In the genomic region with DNA sequence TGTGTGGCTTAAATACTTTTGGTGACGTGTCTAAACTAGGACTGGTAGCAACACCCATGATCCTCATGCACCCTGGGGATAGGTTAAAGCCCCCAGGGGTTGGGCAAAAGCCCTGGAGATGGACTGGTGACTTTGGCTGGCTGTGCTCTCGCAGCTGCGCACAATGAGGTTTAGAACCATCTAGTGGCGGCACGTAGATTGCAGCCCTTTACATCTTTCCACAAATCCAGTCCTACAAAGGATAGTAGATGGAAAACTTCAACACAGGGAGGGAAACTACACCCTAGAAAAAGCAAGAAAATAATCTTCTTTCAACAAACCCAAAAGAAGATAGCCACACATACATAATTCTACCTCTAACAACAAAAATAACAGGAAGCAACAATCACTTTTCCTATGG, we compare ENCODE assay signal across 8 mouse cellular contexts. TPM values are rescaled to one million over a fixed set of nuclear protein-coding genes. Genes with fewer than 3 reads are reported as not detected.
DNase-seq lines count a peak whose midpoint lies in the region; ATAC-seq and TF ChIP-seq lines count a peak whose summit lies in the region.
"Not testable (repeated sequence)": the region's sequence is repeated elsewhere in the genome, so short reads cannot be mapped to it uniquely, and the experiment has no call there.

No protein-coding gene starts in this region.

- H3K9ac ChIP-seq in ES-Bruce4 (ENCODE audit: low read depth, poor library complexity, severe bottlenecking); liver, embryonic 14.5 days (replicated peaks); midbrain, embryonic 14.5 days (replicated peaks; ENCODE audit: low read length); stomach, postnatal 0 days (ENCODE audit: low read length): not testable (repeated sequence)

- not testable (repeated sequence) for H3K9me3 ChIP-seq in ES-Bruce4 (replicated peaks; ENCODE audit: control insufficient read depth, insufficient read depth, low read length, poor library complexity, severe bottlenecking); liver, embryonic 14.5 days (ENCODE audit: control insufficient read depth, low read length); midbrain, embryonic 14.5 days (ENCODE audit: control insufficient read depth, low read length); stomach, postnatal 0 days (ENCODE audit: control insufficient read depth, low read length)

- not testable (repeated sequence) for H3K27ac ChIP-seq in ES-Bruce4 (ENCODE audit: insufficient read depth, low read length); liver, embryonic 14.5 days; midbrain, embryonic 14.5 days (replicated peaks; ENCODE audit: low read depth, low read length); stomach, postnatal 0 days (replicated peaks)

- DNase-seq in adipocyte (ENCODE audit: low spot score): peak; percentile 18
- peak; percentile 56 for DNase-seq in embryo, embryonic 10 days (ENCODE audit: low spot score)
- peak; percentile 9 for DNase-seq in kidney, adult 11 months
- not testable (repeated sequence) for DNase-seq in liver, embryonic 14.5 days (ENCODE audit: low read depth in 3 of 3, low spot score in 3 of 3); stomach, postnatal 0 days (ENCODE audit: low spot score)
- peak; percentile 38 for DNase-seq in midbrain, embryonic 14.5 days

- not testable (repeated sequence) for H3K36me3 ChIP-seq in ES-Bruce4 (ENCODE audit: control insufficient read depth, insufficient read depth, low read length, poor library complexity, severe bottlenecking); liver, embryonic 14.5 days (replicated peaks; ENCODE audit: control insufficient read depth, insufficient read depth, low read depth); midbrain, embryonic 14.5 days (ENCODE audit: control insufficient read depth, insufficient read depth, low read length); stomach, postnatal 0 days (ENCODE audit: control insufficient read depth, insufficient read depth, low read length)

- H3K4me2 ChIP-seq in liver, embryonic 14.5 days (ENCODE audit: low read depth); midbrain, embryonic 14.5 days (ENCODE audit: low read length); stomach, postnatal 0 days (replicated peaks; ENCODE audit: low read depth): not testable (repeated sequence)

- H3K27me3 ChIP-seq in ES-Bruce4 (ENCODE audit: control insufficient read depth, insufficient read depth, low read length, poor library complexity, severe bottlenecking); liver, embryonic 14.5 days (ENCODE audit: control insufficient read depth, insufficient read depth, low read length); midbrain, embryonic 14.5 days (ENCODE audit: control insufficient read depth, insufficient read depth, low read length); stomach, postnatal 0 days (ENCODE audit: control insufficient read depth, insufficient read depth, low read length): not testable (repeated sequence)

- not testable (repeated sequence) for H3K4me3 ChIP-seq in ES-Bruce4 (ENCODE audit: low read depth, low read length); liver, embryonic 14.5 days (ENCODE audit: insufficient read depth in 1 of 2, low read depth in 2 of 2, low read length in 2 of 2); midbrain, embryonic 14.5 days (replicated peaks; ENCODE audit: low read depth, low read length); stomach, postnatal 0 days (ENCODE audit: low read depth, low read length)

- not testable (repeated sequence) for TF ChIP-seq EP300 in ES-Bruce4 (IDR thresholded peaks at IDR 0.05; ENCODE audit: insufficient read depth, low read depth, low read length); liver, embryonic 14.5 days (IDR thresholded peaks at IDR 0.05; ENCODE audit: low read depth); stomach, postnatal 0 days (optimal IDR thresholded peaks at IDR 0.05)

- peak; percentile 70; the same call in 1 of the 2 replicates for ATAC-seq in frontal cortex, adult (ENCODE audit: low TSS enrichment)
- ATAC-seq in liver, embryonic 14.5 days (ENCODE audit: insufficient read depth); midbrain, embryonic 14.5 days (ENCODE audit: low FRiP score, low TSS enrichment); stomach, postnatal 0 days (ENCODE audit: low FRiP score, low TSS enrichment): not testable (repeated sequence)

- H3K4me1 ChIP-seq in ES-Bruce4 (ENCODE audit: control insufficient read depth, insufficient read depth, low read length); liver, embryonic 14.5 days (replicated peaks; ENCODE audit: control insufficient read depth in 2 of 2, insufficient read depth in 2 of 2, low read length in 1 of 2); midbrain, embryonic 14.5 days (ENCODE audit: control insufficient read depth, insufficient read depth, low read length); stomach, postnatal 0 days (replicated peaks; ENCODE audit: control insufficient read depth, insufficient read depth): not testable (repeated sequence)

- peak; percentile 3 for TF ChIP-seq CTCF in ES-Bruce4 (IDR thresholded peaks at IDR 0.05; ENCODE audit: low read depth, low read length)
- peak; percentile 35; the same call in 1 of the 2 replicates for TF ChIP-seq CTCF in liver, embryonic 14.5 days (IDR thresholded peaks at IDR 0.05; ENCODE audit: low read depth)
- peak; percentile 62 for TF ChIP-seq CTCF in stomach, postnatal 0 days (IDR thresholded peaks at IDR 0.05; ENCODE audit: low read depth)

- TF ChIP-seq POLR2A in ES-Bruce4 (IDR thresholded peaks at IDR 0.05; ENCODE audit: insufficient read depth, low read length): not testable (repeated sequence)

- WGBS in liver, embryonic 14.5 days (ENCODE audit: insufficient replicate concordance): 21% methylated on average over 4 of the region's 5 CpGs
- 11% methylated on average over 4 of the region's 5 CpGs for WGBS in midbrain, embryonic 14.5 days
- WGBS in stomach, postnatal 0 days: 17% methylated on average over 4 of the region's 5 CpGs

RNA-seq across cellular contexts. Expression of gene Hddc2, which starts 57.0 kb away (rescaled TPM):
- polyA plus RNA-seq in ES-Bruce4 (2011; ENCODE audit: insufficient read depth, insufficient read length, low read depth, missing spikeins): 35.6 and 38.5 TPM in 2 replicates
- 5.0 and 9.1 TPM in 2 replicates for polyA plus RNA-seq in liver, embryonic 14.5 days (2012; rRNA removed)
- polyA plus RNA-seq in liver, embryonic 14.5 days (2014; fragmentation: Nextera tagmentation; extraction: Ambion mirVana): 19.6 and 21.0 TPM in 2 replicates
- 51.7 and 56.7 TPM in 2 replicates for polyA plus RNA-seq in midbrain, embryonic 14.5 days (2014; fragmentation: Nextera tagmentation; extraction: Ambion mirVana)
- polyA plus RNA-seq in stomach, postnatal 0 days (2015; fragmentation: Nextera tagmentation; extraction: Ambion mirVana): 54.7 and 58.4 TPM in 2 replicates

Comparison
In these comparisons a context has a peak if more than half of its experiments do, and no peak if none do; other contexts are left out.
1. CTCF ChIP-seq: peak in every context shown above with its lines; median percentile 62 in stomach, postnatal 0 days; 35 in liver, embryonic 14.5 days; 3 in ES-Bruce4.